Mouse (Mus musculus) adipocyte (in vitro differentiated cells): ENCODE data around the gene Rab3c.

Experiments used
- DNase-seq: peaks from one replicate; pipeline ENCODE4 v3.0.0-alpha.2; 2016; ENCODE audit warnings: low spot score

Rab3c gene

DNA sequence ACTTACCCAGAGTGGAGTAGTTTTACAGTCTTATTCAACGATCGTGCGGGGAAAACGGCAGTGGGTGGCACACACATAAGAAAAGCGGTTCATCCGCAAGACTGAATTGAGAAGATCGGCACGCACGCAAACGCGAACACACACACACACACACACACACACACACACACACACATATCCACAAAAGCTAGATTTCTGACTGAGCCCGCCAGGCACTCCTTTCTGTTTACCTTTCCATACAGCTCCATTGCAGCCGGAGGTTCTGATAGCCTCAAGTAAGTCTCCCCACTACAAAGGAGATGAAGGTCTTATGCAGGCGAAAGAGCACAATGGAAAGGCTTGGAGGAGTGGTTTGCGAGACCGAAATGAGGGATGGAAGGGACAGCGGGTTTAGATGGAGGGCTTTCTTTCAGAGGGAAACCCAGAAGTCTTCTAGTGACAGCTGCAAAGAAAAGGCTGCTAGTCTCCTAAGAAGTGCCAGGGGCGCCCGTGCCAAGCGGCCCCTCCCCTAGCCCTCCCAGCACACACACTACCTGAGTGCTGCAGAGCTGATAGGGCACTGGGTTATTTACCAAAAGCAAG is at the start of gene Rab3c:
Gene Rab3c, minus strand, starts transcription at position 434 of the 582 bp plus-strand sequence.
- DNase-seq, result no peak

DNA sequence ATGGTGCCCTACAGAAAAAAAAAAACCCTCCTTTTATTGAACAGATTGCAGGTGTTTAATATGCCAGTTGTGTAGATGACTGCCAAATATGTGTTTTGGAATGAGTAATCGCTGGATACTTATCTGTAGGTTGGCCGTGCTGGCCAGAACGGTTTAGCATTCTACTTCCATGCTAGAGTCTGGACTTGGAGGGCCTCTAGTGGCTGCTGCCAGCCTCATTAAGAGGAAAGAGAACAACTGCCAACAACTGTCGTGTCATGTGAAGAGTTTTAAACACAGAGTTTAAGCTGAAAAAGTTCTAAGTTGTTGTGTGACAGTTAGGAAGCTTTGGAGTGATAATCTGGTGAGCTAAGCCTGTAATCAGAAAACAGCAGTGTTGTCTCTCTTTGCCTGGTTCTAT is 38.0 kb upstream of the Rab3c start:
- peak; percentile 33 for DNase-seq

DNA sequence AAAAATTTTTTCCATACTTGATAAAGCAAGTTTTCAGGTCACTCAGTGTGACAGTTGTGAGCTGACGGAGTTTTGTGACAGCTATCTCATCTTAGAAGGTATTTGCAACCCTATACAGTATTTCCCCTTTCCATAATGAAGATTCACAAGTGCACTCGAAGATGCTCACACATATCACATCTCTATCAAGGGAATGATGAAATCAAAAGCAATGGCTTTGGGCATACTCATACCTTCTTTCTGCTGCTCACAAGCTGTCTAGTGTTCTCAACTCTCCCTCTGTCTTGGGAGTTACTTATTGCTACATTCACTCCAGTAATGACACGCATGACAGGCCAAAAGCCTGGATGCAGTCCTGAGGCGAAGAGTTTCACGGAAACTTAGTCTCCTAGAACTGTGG is 26.4 kb upstream of the Rab3c start:
- DNase-seq, result no peak

DNA sequence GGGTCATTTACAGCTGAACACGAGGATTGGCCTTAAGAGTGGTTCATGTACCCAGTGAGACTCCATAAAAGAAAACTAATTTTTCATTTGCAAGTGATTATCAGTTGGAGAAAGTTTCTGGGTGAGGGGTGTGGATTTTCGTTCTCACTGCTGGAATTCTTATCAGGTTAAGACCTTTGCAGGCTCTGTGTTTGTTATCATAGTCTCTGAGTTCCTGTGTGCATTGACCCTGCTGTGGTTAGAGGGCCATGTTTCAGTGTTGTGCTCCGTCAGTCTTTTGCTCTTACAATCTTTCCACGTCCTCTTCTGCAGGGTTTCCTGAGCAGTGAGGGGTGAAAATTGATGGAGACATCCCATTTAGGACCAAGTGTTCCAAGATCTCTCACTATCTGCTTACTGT is 16.3 kb upstream of the Rab3c start:
- no peak for DNase-seq

DNA sequence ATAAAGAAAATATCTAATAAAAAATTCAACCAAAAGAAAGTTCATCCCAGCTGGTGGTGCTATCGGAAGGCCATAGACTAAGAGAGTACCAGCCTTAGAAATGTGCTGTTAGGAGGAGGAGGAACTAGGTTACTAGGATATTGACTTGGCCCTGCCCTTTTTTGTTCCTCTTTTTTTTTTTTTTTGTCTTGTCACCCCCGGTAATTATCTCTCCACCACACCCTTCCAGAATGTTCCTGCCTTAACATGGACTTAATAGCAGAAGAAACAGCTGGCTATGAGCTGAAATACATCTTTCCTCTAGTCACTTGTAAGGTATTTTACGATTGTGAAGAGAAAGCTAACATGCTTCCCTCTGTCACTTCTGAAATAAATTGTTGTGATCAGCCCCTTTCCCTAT is 7.7 kb upstream of the Rab3c start:
- no peak for DNase-seq

- DNase-seq, result no peak
Observed at GRCm38 (mm10) chr13:110283781-110284180, 3.0 kb upstream of the Rab3c start.

DNA sequence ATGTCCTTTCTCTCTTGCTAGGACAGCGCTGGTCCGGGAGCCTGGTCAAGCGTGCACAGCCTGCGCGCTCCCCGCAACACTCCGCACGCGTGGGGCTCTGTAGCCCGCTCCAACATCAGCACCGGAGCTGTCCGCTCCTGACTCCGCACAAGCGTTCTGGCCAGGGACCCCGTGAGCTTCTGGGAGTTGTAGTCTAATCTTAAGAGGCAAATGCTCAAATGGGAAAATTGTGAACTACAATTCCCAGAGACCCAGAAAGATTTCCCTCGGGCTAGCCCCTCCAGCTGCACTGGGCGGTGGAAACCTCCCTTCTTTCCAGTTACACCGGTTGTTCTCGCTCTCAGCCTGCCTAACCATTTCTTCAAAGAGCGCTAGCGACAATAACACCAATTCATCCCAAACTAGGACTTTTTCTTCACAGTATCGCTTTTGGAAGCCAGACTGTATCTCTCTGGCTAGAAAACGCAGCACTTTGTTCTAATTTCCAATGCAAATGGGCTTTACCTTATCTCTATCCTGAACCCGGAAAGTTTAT is 701 bp downstream of the Rab3c start:
- peak; percentile 6 for DNase-seq

- DNase-seq, result no peak
Observed at GRCm38 (mm10) chr13:110278976-110279736, 1.6 kb downstream of the Rab3c start.

GRCm38 (mm10) chr13:110277709-110278108 is 3.1 kb downstream of the Rab3c start:
- DNase-seq, result no peak

DNA sequence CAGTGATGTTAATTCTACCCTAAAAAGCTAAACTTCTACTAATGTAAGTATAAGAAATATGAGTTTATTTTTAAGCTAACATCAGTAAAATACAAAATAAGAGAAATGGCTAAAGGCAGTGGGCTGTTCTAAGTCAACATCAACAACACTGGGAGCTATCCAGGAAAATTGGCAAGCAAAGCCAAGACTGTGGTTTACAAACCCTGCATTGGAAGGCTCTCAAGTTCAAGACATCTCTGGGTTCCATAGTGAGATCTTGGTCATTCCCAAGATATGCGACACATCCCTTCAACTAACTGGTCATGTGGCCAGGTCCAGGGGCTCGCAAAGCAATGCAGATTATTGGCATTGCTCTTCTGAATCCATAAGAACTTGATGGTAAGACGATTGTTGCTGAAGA is 5.3 kb downstream of the Rab3c start:
- no peak for DNase-seq

GRCm38 (mm10) chr13:110260649-110261048 is 20.1 kb downstream of the Rab3c start:
- no peak for DNase-seq

GRCm38 (mm10) chr13:110251453-110251852 is 29.3 kb downstream of the Rab3c start:
- no peak for DNase-seq

DNA sequence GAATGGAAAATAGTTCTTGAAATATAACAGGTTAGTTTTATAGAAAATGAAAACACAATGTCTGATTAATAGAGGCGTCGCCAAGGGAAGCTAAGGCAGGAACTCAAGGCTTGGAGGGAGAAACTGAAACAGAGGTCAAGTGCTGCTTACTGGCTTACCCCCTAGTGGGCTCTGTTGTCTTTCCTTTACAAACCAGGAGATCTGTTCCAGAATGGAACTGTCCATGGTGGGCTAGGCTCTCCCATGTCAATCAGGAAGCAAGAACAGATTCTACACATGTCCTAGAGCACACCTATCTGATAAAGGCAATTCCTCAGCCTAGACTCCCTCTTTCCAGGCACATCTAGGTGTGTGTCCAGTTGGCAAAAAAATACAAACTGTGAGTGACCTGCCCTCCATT is 32.3 kb downstream of the Rab3c start:
- DNase-seq, result no peak

DNA sequence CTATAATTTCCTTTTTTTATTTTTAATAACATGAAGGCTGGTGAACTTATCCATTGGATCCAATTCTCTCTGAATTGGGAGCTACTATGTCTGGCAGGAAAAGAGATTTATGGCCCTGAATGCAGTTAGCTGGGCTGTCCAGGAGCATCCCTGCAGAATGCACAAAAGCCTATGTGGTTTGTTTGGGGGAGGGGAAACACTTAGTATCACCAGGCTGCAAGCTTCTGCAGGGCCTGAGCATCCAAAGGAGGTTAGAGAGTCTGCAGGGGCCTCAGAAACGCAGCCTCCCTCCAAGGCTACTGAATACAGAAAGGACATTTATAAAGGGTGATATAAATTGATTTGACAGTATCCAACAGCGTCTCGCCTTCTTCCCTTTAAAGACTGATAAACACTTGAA is 41.8 kb downstream of the Rab3c start:
- no peak for DNase-seq

- peak; percentile 5 for DNase-seq
Observed at GRCm38 (mm10) chr13:110237209-110237935, 43.4 kb downstream of the Rab3c start.

DNA sequence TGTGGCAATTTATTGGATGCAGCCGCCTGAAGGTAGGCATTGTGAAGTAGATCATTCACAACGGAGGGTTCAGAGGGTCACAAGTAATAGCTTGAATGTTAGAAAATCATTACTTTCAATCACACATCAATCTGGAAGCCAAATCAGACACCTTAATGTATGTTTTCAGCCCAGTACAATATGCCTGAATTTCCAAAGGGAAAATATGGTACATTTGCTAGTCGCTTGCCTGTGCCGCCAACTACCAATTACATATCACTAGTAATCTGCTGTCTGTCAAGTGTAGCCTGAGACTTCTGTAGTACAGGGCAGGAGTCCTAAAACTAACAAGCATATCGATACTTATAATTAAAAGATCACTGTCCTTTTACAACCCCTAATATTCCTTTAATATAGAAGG is 47.4 kb downstream of the Rab3c start:
- DNase-seq, result no peak

DNA sequence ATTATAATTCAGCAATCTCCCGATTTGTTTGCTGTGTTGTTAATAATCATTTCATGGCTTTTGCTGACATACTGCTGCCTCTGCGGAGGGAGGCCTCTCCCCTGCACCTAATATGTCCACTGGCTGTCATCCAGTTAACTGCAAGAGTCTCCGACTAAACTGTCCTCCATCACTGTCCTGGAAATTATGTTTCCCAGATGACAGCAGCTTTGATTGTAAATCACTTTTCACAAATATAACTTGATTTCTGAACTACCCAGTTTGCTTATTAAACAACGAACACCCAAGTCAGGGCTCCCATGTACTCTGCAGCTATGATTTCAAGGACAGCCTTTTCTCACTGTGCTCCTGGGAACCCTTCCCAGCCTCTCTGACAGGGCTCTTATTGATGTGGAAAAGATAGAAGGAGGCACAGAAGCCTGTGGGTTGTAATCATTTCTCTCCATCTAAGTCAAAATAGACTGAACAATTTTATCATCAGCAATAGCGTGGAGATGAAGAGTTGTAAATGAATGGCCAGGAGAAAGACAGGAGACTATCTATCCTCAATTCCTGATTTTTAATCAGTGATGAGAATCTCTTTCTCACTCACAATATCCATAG is 49.6 kb downstream of the Rab3c start:
- DNase-seq, result no peak

GRCm38 (mm10) chr13:110230046-110230445 is 50.8 kb downstream of the Rab3c start:
- DNase-seq, result peak; percentile 16

GRCm38 (mm10) chr13:110219195-110219594 is 61.6 kb downstream of the Rab3c start:
- DNase-seq, result no peak

DNA sequence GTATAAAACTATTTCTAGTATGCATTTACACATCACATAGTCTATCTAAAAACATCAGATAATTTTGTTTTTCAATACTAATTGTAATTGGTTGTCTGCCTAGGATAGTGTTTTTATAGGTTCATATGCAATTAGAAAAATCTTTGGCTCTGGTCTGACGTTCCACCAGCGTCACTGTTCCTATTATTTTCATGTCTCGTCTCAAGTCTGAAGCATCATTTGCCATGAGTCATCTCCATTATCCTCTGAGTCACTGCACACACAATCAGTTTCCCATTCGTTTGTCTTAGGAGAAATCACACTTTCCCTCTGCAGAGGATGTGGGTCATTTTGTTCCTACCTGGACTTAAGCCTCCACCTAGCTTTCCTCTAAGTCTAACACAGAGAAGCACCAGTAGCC is 62.3 kb downstream of the Rab3c start:
- no peak for DNase-seq

DNA sequence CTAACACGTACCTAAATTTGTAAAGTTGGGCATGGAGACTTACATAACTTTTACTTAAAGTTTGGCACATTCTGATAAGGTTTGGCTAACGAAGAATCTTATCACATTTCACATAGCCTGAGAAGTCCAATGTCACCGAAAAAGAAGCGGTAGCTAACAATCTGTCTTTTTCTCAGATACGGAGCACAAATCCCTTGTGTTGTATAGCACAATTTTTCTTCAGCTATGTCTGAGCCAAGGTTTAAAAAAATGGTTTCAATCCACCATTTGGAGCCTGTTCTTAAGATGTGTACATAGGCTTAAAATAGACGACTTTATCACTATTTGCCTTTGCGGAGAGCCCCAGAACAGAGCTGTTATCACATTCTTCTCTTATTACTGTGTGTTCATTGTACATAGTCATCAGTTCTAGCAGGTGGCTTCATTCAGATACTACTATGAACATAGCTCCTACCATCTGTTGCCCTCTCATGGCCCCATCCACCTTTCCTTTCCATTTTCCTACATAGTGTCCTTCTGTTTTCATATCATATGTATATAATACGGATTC is 69.2 kb downstream of the Rab3c start:
- DNase-seq, result no peak

DNA sequence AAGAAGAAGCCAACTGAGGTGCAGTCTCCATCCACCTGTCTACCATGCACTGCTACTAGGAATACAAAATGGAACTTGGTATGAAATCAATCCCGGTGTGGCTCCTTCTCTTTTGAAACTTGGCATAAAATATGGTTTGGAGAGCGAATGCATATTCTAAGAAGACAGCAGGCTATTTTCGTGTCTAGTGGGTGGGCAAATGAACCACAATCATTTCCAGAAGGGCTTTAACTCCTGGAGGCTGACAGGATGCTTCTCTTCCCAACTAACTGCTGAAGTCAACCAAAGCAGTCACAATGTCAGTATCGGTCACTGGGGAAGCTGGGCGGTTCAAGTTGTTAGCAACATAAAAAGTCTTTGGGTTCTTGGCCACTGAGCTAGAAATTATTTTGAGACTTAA is 81.9 kb downstream of the Rab3c start:
- DNase-seq, result no peak
